Mouse (Mus musculus) G1E (cell line): Measurements from ENCODE around the gene Carnmt1.

ENCODE experiments used
- CTCF ChIP-seq: IDR thresholded peaks from 2 replicates; pipeline ENCODE4 v1.5.1; 2012; ENCODE audit warnings: low read depth, low read length, inconsistent platforms, mixed read lengths
- GATA2 ChIP-seq: IDR thresholded peaks from 2 replicates; pipeline ENCODE4 v1.6.1; 2012; ENCODE audit warnings: low read depth, low read length, inconsistent platforms, borderline replicate concordance
- POLR2AphosphoS5 ChIP-seq: IDR thresholded peaks from 2 replicates; pipeline ENCODE4 v1.6.1; 2012; ENCODE audit warnings: low read depth, low read length, inconsistent platforms; ENCODE audit not compliant: insufficient replicate concordance

DNA sequence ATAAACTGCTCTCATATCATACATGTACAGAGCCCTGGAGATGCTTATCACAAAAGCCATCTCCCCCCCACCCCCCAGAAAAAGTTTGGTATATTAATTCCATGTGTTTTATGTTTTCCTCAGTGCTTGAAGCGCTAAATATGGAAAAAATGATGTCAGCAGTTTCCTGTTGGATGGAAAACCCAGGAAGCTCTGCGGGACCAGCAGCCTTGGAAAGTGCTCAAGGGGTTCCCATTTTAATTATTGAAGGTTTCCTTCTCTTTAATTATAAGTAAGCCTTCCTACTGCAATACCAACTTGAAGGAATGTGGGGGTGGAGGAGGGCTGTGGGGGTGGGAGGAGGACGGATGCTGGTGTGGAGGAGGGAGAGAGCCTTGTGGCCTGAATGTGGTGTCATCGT, 29.6 kb upstream of the Carnmt1 start:
- TF ChIP-seq GATA2: no peak
- TF ChIP-seq CTCF: no peak
- TF ChIP-seq POLR2AphosphoS5: no peak
